Mouse (Mus musculus) adrenal gland, postnatal 4 days (tissue): ENCODE results near the gene Gm1527. TPM values are rescaled to one million over a fixed set of nuclear protein-coding genes. Genes with fewer than 3 reads are reported as not detected.
"Not testable (repeated sequence)": the region's sequence is repeated elsewhere in the genome, so short reads cannot be mapped to it uniquely, and the experiment has no call there.

Experiments
- DNase-seq, 2 experiments: peaks; one replicate each; pipeline ENCODE4 v3.0.0; 2021 to 2022; ENCODE audit warnings: low spot score in 2 of 2, mixed read lengths in 2 of 2
- long read RNA-seq, 2 experiments: library from polyadenylated mRNA; stranded (forward); transcript quantifications; one replicate each; pipeline ENCODE4 v2.0.0; 2021
- total RNA-seq, 2 experiments: library from RNA; stranded (reverse); gene quantifications; 2 replicates each; pipeline ENCODE4 v1.2.3; 2021

Gene Gm1527
- under 1 TPM in 1 of 2 experiments, not detected in 1; 0.14 TPM for total RNA-seq
- long read RNA-seq, experiment 1 = 0 reads
- long read RNA-seq, experiment 2 = 0 reads

- DNase-seq = no peak
Measured at GRCm38 (mm10) chr3:28892317-28892716, at the start of gene Gm1527. Gene Gm1527 (plus strand): TSS chr3:28892617.

- DNase-seq = no peak
Measured at GRCm38 (mm10) chr3:28843231-28843630, 49.2 kb upstream of the Gm1527 start.

- DNase-seq = no peak
Measured at GRCm38 (mm10) chr3:28847115-28847514, 45.3 kb upstream of the Gm1527 start.

- not testable (repeated sequence) for DNase-seq
Measured at GRCm38 (mm10) chr3:28852174-28852573, 40.2 kb upstream of the Gm1527 start.

GRCm38 (mm10) chr3:28859630-28860392 is 32.6 kb upstream of the Gm1527 start:
- DNase-seq = not testable (repeated sequence)

GRCm38 (mm10) chr3:28896966-28897365 is 4.5 kb downstream of the Gm1527 start:
- DNase-seq = not testable (repeated sequence)

- DNase-seq = no peak
Measured at GRCm38 (mm10) chr3:28965931-28966330, 73.5 kb downstream of the Gm1527 start.

GRCm38 (mm10) chr3:28968851-28969250 is 76.4 kb downstream of the Gm1527 start:
- peak in 1 of 2 experiments; percentile 4 for DNase-seq

Other genes with a start within 250 kb of the Gm1527 start
- 10 to 100 TPM; 11.2 to 22.3 TPM for gene Slc2a2, start 194.7 kb upstream of the Gm1527 start, total RNA-seq
- 1 to 10 TPM; 4.6 to 5.9 TPM for gene Eif5a2, start 111.3 kb upstream of the Gm1527 start, total RNA-seq
- gene Rpl22l1, start 87.2 kb upstream of the Gm1527 start, total RNA-seq = 100 to 1,000 TPM; 283 to 296 TPM
- under 1 TPM; 0.45 TPM for gene Egfem1, start 189.4 kb downstream of the Gm1527 start, total RNA-seq